Comparison of ENCODE assay signal across 25 mouse cellular contexts in the genomic region with DNA sequence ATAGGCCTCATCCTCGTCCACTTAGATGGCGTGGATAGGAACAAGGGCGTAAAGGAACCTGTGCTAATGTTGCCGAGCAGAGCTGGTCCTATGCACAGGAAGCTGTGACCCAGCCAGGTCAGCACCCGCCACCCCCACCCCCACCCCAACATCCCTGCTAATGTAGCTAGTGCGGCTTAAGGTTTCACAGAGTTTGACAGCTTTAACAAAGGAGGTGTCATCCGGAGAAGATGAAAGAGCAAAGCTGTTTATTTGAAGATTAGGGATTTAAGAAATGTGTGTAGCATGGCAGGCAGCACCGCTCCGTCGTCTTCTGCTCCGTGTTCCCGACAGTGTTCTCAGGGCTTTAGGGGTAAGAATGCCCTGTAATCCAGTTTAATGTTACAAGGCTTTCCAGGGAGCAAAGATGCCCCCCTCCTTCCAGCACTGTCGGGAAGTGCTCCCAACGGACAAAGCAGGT.
DNase-seq lines count a peak whose midpoint lies in the region; ATAC-seq and TF ChIP-seq lines count a peak whose summit lies in the region.
"Had no signal": no experiment of that assay in that cellular context is flagged by ENCODE, and none has a peak within 500 bp of the region (broad histone marks: within the 10 kb centered on the region; RNA-seq: fewer than 3 reads in every experiment).

No protein-coding gene starts in this region.

- peaks cover 4% of the 10 kb centered on the region; the same call in 1 of the 2 replicates for H3K4me1 ChIP-seq in heart, embryonic 10.5 days
- H3K4me1 ChIP-seq in embryonic facial prominence, embryonic 10.5 days = peaks cover 23% of the 10 kb centered on the region
- peaks cover 23% of the 10 kb centered on the region for H3K4me1 ChIP-seq in midbrain, embryonic 13.5 days (replicated peaks)
- peaks cover 29% of the 10 kb centered on the region for H3K4me1 ChIP-seq in forebrain, embryonic 10.5 days

- no peak for DNase-seq in heart, embryonic 10.5 days (ENCODE audit: low spot score)
- no peak for DNase-seq in heart, adult 8-10 months (ENCODE audit: low spot score)
- peak; percentile 54 for DNase-seq in brain, embryonic 14.5 days (ENCODE audit: low read depth)
- DNase-seq in embryonic facial prominence, embryonic 10.5 days (ENCODE audit: low spot score) = peak; percentile 43
- no peak for DNase-seq in layer of hippocampus, adult 18-20 months (ENCODE audit: low spot score in 2 of 2)
- DNase-seq in yolk sac, embryonic 10.5 days (ENCODE audit: low spot score) = no peak
- no peak for DNase-seq in forebrain, embryonic 10.5 days (ENCODE audit: extremely low spot score, low spot score)
- DNase-seq: adrenal gland, postnatal 14 days; cerebellum, adult 8-10 months; cerebellum, postnatal 36 days; forebrain, postnatal 0 days; gastrocnemius, postnatal 14 days; heart, adult 18-20 months; kidney, postnatal 25 days; lung, adult 18-20 months; right cerebral cortex, postnatal 25 days; spleen, adult 18-20 months; thymus, postnatal 14 days had no signal

- no peaks in the 10 kb centered on the region for H3K9me3 ChIP-seq in heart, embryonic 10.5 days
- no peaks in the 10 kb centered on the region for H3K9me3 ChIP-seq in embryonic facial prominence, embryonic 10.5 days
- no peaks in the 10 kb centered on the region for H3K9me3 ChIP-seq in midbrain, embryonic 13.5 days
- no peaks in the 10 kb centered on the region for H3K9me3 ChIP-seq in forebrain, embryonic 10.5 days
- H3K9me3 ChIP-seq: embryonic facial prominence, embryonic 15.5 days; limb, embryonic 13.5 days; liver, embryonic 12.5 days had no signal

- ATAC-seq in midbrain, embryonic 13.5 days = peak; percentile 73
- ATAC-seq: CD4-positive, CD25-positive, alpha-beta regulatory T cell, adult 4 months; forebrain, postnatal 0 days; hindbrain, postnatal 0 days; intestine, embryonic 16.5 days; liver, embryonic 12.5 days had no signal

- no peak overlapping the region for H3K9ac ChIP-seq in midbrain, embryonic 13.5 days (replicated peaks)
- H3K9ac ChIP-seq: embryonic facial prominence, embryonic 15.5 days; forebrain, postnatal 0 days; limb, embryonic 13.5 days; liver, embryonic 12.5 days had no signal

- H3K27ac ChIP-seq in heart, embryonic 10.5 days = no peak overlapping the region
- H3K27ac ChIP-seq in embryonic facial prominence, embryonic 10.5 days (replicated peaks) = no peak overlapping the region
- H3K27ac ChIP-seq in midbrain, embryonic 13.5 days = no peak overlapping the region
- H3K27ac ChIP-seq in forebrain, embryonic 10.5 days = no peak overlapping the region
- H3K27ac ChIP-seq: embryonic facial prominence, embryonic 15.5 days; hindbrain, postnatal 0 days; limb, embryonic 13.5 days; liver, embryonic 12.5 days had no signal

- 8% methylated on average over 14 of the region's 14 CpGs for WGBS in heart, embryonic 10.5 days
- WGBS in embryonic facial prominence, embryonic 10.5 days = 9% methylated on average over 14 of the region's 14 CpGs
- 7% methylated on average over 14 of the region's 14 CpGs for WGBS in midbrain, embryonic 13.5 days
- WGBS in forebrain, embryonic 10.5 days = 4% methylated on average over 14 of the region's 14 CpGs

- H3K4me3 ChIP-seq in heart, embryonic 10.5 days = peak overlapping the region; percentile 6; the same call in 1 of the 2 replicates
- H3K4me3 ChIP-seq in embryonic facial prominence, embryonic 10.5 days = no peak overlapping the region
- no peak overlapping the region for H3K4me3 ChIP-seq in midbrain, embryonic 13.5 days (replicated peaks)
- H3K4me3 ChIP-seq in forebrain, embryonic 10.5 days = no peak overlapping the region
- H3K4me3 ChIP-seq: embryonic facial prominence, embryonic 15.5 days; limb, embryonic 13.5 days; liver, embryonic 12.5 days had no signal

- no peaks in the 10 kb centered on the region for H3K36me3 ChIP-seq in heart, embryonic 10.5 days
- H3K36me3 ChIP-seq in embryonic facial prominence, embryonic 10.5 days (replicated peaks) = no peaks in the 10 kb centered on the region
- H3K36me3 ChIP-seq in midbrain, embryonic 13.5 days = no peaks in the 10 kb centered on the region
- no peaks in the 10 kb centered on the region for H3K36me3 ChIP-seq in forebrain, embryonic 10.5 days (replicated peaks)
- H3K36me3 ChIP-seq: embryonic facial prominence, embryonic 15.5 days; limb, embryonic 13.5 days; liver, embryonic 12.5 days had no signal

- no peak for TF ChIP-seq CTCF in brain, embryonic 14.5 days (IDR thresholded peaks at IDR 0.05; ENCODE audit: borderline replicate concordance, extremely low read depth, insufficient read depth, insufficient read length)

- no peak for TF ChIP-seq POLR2A in brain, embryonic 14.5 days (IDR thresholded peaks at IDR 0.05; ENCODE audit: borderline replicate concordance, extremely low read depth, insufficient read depth, insufficient read length, poor library complexity, severe bottlenecking)

- peak overlapping the region; percentile 12 for H3K4me2 ChIP-seq in midbrain, embryonic 13.5 days (replicated peaks)
- H3K4me2 ChIP-seq: embryonic facial prominence, embryonic 15.5 days; limb, embryonic 13.5 days; liver, embryonic 12.5 days had no signal

- H3K27me3 ChIP-seq in heart, embryonic 10.5 days (ENCODE audit: insufficient read depth, poor library complexity, severe bottlenecking) = peaks cover 21% of the 10 kb centered on the region
- H3K27me3 ChIP-seq in embryonic facial prominence, embryonic 10.5 days (replicated peaks; ENCODE audit: low read depth, poor library complexity, severe bottlenecking) = peaks cover 31% of the 10 kb centered on the region
- peaks cover 37% of the 10 kb centered on the region for H3K27me3 ChIP-seq in midbrain, embryonic 13.5 days
- peaks cover 30% of the 10 kb centered on the region for H3K27me3 ChIP-seq in forebrain, embryonic 10.5 days (ENCODE audit: poor library complexity, severe bottlenecking)
- H3K27me3 ChIP-seq: limb, embryonic 13.5 days had no signal

Comparison
In these comparisons a context has a peak if more than half of its experiments do, and no peak if none do; other contexts are left out.
1. DNase-seq: peak in brain, embryonic 14.5 days (single experiment) and embryonic facial prominence, embryonic 10.5 days (single experiment); none in heart, embryonic 10.5 days (single experiment), heart, adult 8-10 months (single experiment), layer of hippocampus, adult 18-20 months (0 of 2), yolk sac, embryonic 10.5 days (single experiment) and forebrain, embryonic 10.5 days (single experiment).